Mouse (Mus musculus): ENCODE data around the gene Dyx1c1. TPM values are rescaled to one million over a fixed set of nuclear protein-coding genes. Genes with fewer than 3 reads are reported as not detected.

The Dyx1c1 gene
- polyA plus RNA-seq, 1 experiment from 2014 or later, result 0.45 TPM

DNA sequence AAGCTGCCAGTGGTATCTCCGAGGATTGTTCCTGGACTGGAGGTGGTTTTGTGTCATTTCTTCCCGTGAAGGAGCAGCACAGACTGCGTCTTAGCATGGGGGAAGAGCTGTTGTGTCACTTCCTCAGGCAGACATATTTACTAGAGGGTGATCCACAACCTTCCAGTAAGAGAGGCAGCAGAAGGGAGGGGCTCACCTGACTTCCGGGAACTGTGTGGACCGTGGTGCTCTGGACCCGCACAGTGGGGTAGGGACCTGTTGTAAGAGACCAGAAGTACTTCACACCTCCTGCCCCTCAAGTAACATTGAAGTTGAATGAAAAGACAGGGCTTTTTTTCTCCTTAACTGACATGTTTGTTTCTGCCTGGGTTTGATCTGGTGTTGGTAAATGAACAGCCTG is 46.5 kb downstream of the Dyx1c1 start:
- Histone ChIP-seq H3K36me3 (ENCODE audit: control insufficient read depth, insufficient read depth) (peaks cover 18% of the 10 kb centered on the region), H3K9ac (ENCODE audit: low read length) (no peak overlapping the region), H3K4me3 (ENCODE audit: low read length) (no peak overlapping the region), H3K4me2 (ENCODE audit: low read depth, low read length) (no peak overlapping the region), H3K9me3 (replicated peaks; ENCODE audit: control insufficient read depth, low read length) (no peaks in the 10 kb centered on the region), H3K27me3 (ENCODE audit: control insufficient read depth, insufficient read depth, low read length) (no peaks in the 10 kb centered on the region), H3K4me1 (ENCODE audit: control insufficient read depth, insufficient read depth, low read length) (no peaks in the 10 kb centered on the region), H3K27ac (ENCODE audit: low read length) (no peak overlapping the region)
- no peak for ATAC-seq (replicated peaks; ENCODE audit: extremely low read depth, insufficient read depth, low FRiP score)
- 77% methylated on average over 6 of the region's 6 CpGs for WGBS

DNA sequence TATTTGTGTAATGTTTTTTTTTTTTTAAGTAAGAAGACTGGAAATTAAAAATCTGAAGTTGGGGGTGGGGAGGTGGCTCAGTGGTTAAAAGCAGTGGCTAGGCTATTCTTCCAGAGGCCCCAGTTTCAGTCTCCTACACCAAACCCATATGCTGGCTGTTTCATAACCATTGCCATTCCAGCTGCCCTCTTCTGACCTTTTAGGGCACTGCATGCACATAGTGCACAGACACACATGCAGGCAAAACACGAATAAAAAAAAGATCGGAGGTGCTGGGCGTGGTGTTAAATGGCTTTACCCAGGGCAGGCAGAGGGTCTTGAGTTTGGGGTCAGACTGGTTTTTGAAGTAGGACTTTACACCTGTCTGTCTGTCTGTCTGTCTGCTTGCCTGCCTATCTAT is 47.6 kb downstream of the Dyx1c1 start:
- Histone ChIP-seq H3K4me1 (ENCODE audit: control insufficient read depth, insufficient read depth, low read length) (no peaks in the 10 kb centered on the region), H3K4me2 (ENCODE audit: low read depth, low read length) (no peak overlapping the region), H3K4me3 (ENCODE audit: low read length) (no peak overlapping the region), H3K9me3 (replicated peaks; ENCODE audit: control insufficient read depth, low read length) (no peaks in the 10 kb centered on the region), H3K36me3 (ENCODE audit: control insufficient read depth, insufficient read depth) (peaks cover 19% of the 10 kb centered on the region), H3K27ac (ENCODE audit: low read length) (no peak overlapping the region), H3K27me3 (ENCODE audit: control insufficient read depth, insufficient read depth, low read length) (no peaks in the 10 kb centered on the region), H3K9ac (ENCODE audit: low read length) (no peak overlapping the region)
- WGBS, result 88% methylated on average over 3 of the region's 3 CpGs
- ATAC-seq (replicated peaks; ENCODE audit: extremely low read depth, insufficient read depth, low FRiP score), result no peak

DNA sequence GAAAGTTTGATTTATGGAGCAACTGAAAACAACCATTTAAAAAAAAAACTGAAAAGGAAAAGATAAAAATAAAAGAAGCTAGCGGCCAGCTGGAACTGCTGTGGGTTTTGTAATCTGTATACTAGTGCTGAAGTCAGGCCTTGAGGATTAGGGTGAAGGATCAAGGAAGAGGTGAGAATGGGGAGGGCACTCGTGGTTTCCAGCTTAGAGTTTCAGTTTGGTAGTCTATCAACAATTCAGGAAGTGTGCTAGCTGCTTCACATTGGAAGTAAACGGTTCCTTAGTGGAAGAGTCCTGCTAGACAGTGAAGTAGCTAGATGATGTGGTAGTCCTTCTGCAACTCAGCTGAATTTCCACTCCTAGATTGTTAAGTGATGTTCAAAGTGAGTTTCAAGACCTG is 49.8 kb downstream of the Dyx1c1 start:
- ATAC-seq (replicated peaks; ENCODE audit: extremely low read depth, insufficient read depth, low FRiP score), result no peak
- H3K4me1 ChIP-seq (ENCODE audit: control insufficient read depth, insufficient read depth, low read length), result no peaks in the 10 kb centered on the region
- no peak overlapping the region for H3K4me2 ChIP-seq (ENCODE audit: low read depth, low read length)
- H3K27ac ChIP-seq (ENCODE audit: low read length), result no peak overlapping the region
- H3K9ac ChIP-seq (ENCODE audit: low read length), result no peak overlapping the region
- H3K4me3 ChIP-seq (ENCODE audit: low read length), result no peak overlapping the region
- H3K9me3 ChIP-seq (replicated peaks; ENCODE audit: control insufficient read depth, low read length), result no peaks in the 10 kb centered on the region
- WGBS, result 59% methylated on average over 3 of the region's 3 CpGs
- H3K27me3 ChIP-seq (ENCODE audit: control insufficient read depth, insufficient read depth, low read length), result no peaks in the 10 kb centered on the region
- peaks cover 20% of the 10 kb centered on the region; the same call in 1 of the 2 replicates for H3K36me3 ChIP-seq (ENCODE audit: control insufficient read depth, insufficient read depth)

DNA sequence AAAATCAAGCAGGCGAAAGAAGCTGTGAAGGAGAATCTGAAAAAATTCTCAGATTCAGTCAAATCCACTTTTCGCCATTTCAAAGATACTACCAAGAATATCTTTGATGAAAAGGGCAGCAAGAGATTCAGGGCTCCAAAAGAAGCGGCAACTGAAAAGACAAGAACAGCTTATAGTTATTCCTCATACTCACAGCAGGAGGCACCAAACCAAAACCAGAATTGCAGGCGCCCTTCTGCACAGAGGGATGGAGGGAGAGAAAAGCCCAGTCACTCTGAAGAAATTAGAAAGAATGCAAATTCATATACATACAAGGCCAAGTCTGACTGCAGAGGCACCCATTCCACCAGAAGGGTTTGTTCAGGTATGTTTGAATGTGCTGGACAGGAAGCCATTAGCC is 54.0 kb downstream of the Dyx1c1 start:
- Histone ChIP-seq H3K27me3 (ENCODE audit: control insufficient read depth, insufficient read depth, low read length) (no peaks in the 10 kb centered on the region), H3K4me2 (ENCODE audit: low read depth, low read length) (no peak overlapping the region), H3K36me3 (ENCODE audit: control insufficient read depth, insufficient read depth) (peaks cover 31% of the 10 kb centered on the region), H3K4me3 (ENCODE audit: low read length) (no peak overlapping the region), H3K4me1 (ENCODE audit: control insufficient read depth, insufficient read depth, low read length) (no peaks in the 10 kb centered on the region), H3K27ac (ENCODE audit: low read length) (no peak overlapping the region), H3K9me3 (replicated peaks; ENCODE audit: control insufficient read depth, low read length) (no peaks in the 10 kb centered on the region), H3K9ac (ENCODE audit: low read length) (no peak overlapping the region)
- no peak for ATAC-seq (replicated peaks; ENCODE audit: extremely low read depth, insufficient read depth, low FRiP score)
- 88% methylated on average over 4 of the region's 4 CpGs for WGBS

DNA sequence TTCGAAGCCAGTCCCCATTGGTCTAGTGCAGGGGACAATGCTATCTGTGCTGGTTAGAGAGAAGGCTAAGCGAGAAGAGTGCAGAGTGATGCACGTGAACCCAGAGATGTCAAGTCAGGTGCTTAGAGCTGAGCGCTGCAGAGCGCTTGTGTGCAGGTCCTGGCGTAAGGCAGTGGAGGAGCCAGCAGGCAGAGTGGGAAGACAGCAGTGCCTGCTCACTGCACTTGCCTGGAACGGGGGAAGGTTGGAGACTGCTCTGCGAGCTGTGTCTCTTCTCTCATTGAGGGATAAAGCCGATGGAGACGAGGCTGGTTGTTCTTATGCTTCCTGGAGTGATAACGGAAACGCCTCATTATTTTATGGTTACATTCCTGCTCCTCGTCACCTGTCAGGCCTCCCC is 56.1 kb downstream of the Dyx1c1 start:
- Histone ChIP-seq H3K4me1 (ENCODE audit: control insufficient read depth, insufficient read depth, low read length) (no peaks in the 10 kb centered on the region), H3K4me2 (ENCODE audit: low read depth, low read length) (no peak overlapping the region), H3K27me3 (ENCODE audit: control insufficient read depth, insufficient read depth, low read length) (no peaks in the 10 kb centered on the region), H3K27ac (ENCODE audit: low read length) (no peak overlapping the region), H3K9ac (ENCODE audit: low read length) (no peak overlapping the region), H3K36me3 (ENCODE audit: control insufficient read depth, insufficient read depth) (peaks cover 31% of the 10 kb centered on the region), H3K4me3 (ENCODE audit: low read length) (no peak overlapping the region), H3K9me3 (replicated peaks; ENCODE audit: control insufficient read depth, low read length) (no peaks in the 10 kb centered on the region)
- no peak for ATAC-seq (replicated peaks; ENCODE audit: extremely low read depth, insufficient read depth, low FRiP score)
- WGBS, result 63% methylated on average over 13 of the region's 13 CpGs

DNA sequence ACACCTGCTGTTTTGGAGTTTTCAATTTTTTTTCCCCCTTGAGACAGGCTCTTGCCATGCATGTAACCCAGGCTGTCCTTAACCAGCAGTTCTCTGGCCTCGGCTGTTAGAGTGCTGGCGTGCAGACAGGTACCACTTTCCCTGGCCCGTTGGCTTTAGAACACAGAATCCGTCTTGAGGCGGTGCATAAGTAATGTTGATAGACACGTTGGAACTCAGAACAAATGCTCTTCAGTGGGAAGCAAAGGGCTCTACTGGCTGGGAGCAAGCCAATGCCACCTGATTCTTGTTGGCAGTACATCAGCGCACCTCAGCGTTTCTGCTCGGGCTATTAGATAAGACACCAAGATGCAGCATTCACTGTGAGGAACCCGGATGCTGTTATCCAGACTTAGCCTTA is 61.3 kb downstream of the Dyx1c1 start:
- H3K27ac ChIP-seq (ENCODE audit: low read length), result no peak overlapping the region
- no peak overlapping the region for H3K4me2 ChIP-seq (ENCODE audit: low read depth, low read length)
- H3K9me3 ChIP-seq (replicated peaks; ENCODE audit: control insufficient read depth, low read length), result no peaks in the 10 kb centered on the region
- peaks cover 14% of the 10 kb centered on the region for H3K36me3 ChIP-seq (ENCODE audit: control insufficient read depth, insufficient read depth)
- ATAC-seq (replicated peaks; ENCODE audit: extremely low read depth, insufficient read depth, low FRiP score), result no peak
- no peaks in the 10 kb centered on the region for H3K4me1 ChIP-seq (ENCODE audit: control insufficient read depth, insufficient read depth, low read length)
- H3K9ac ChIP-seq (ENCODE audit: low read length), result no peak overlapping the region
- H3K27me3 ChIP-seq (ENCODE audit: control insufficient read depth, insufficient read depth, low read length), result no peaks in the 10 kb centered on the region
- no peak overlapping the region for H3K4me3 ChIP-seq (ENCODE audit: low read length)
- WGBS, result 86% methylated on average over 10 of the region's 10 CpGs

DNA sequence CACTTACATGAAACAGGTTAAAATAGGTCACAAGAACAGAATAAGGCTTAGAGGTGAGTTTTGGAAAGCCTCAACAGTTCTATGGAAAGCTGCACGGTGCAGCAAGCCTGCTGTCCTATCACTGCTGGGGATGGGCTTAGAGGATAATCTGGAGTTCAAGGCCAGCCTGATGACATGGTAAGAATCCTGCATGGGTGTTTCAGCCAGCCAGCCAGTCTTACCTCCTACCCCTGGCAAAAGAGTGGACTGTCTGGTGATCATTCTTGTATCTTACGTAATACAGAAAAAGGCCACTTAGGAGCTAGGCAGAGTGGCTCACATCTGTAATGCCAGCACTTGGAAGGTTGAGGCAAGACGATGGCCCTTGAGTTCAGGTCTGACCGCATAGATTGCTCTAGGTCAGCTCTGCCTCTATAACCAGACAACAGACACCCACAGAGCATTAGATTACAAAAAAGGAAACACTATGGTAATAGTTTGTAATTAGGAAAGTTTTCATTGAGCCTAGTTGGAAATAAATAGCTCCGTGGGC is 62.0 kb downstream of the Dyx1c1 start:
- 86% methylated on average over 5 of the region's 5 CpGs for WGBS

More for the DNA sequence above, 62.0 kb downstream of the Dyx1c1 start:
- Histone ChIP-seq H3K4me1 (ENCODE audit: control insufficient read depth, insufficient read depth, low read length) (no peaks in the 10 kb centered on the region), H3K4me3 (ENCODE audit: low read length) (no peak overlapping the region), H3K27me3 (ENCODE audit: control insufficient read depth, insufficient read depth, low read length) (no peaks in the 10 kb centered on the region), H3K9me3 (replicated peaks; ENCODE audit: control insufficient read depth, low read length) (no peaks in the 10 kb centered on the region), H3K36me3 (ENCODE audit: control insufficient read depth, insufficient read depth) (peaks cover 13% of the 10 kb centered on the region), H3K4me2 (ENCODE audit: low read depth, low read length) (no peak overlapping the region), H3K9ac (ENCODE audit: low read length) (no peak overlapping the region), H3K27ac (ENCODE audit: low read length) (no peak overlapping the region)
- ATAC-seq (replicated peaks; ENCODE audit: extremely low read depth, insufficient read depth, low FRiP score), result no peak

Small RNAs within 50 kb of the gene (microRNA-seq; reads per million reads assigned to microRNA genes)
- gene Gm27353, result not detected

Other genes starting within 250 kb of the Dyx1c1 start
- 0.29 TPM in 2 replicates for gene Prtg, start 151.9 kb upstream of the Dyx1c1 start, polyA plus RNA-seq (2015; fragmentation: Nextera tagmentation; extraction: Ambion mirVana)
- gene Pygo1, start 33.1 kb upstream of the Dyx1c1 start, polyA plus RNA-seq (2015; fragmentation: Nextera tagmentation; extraction: Ambion mirVana), result 1.9 TPM in 2 replicates
- not detected in 2 replicates for gene Gm44503, start 67 bp downstream of the Dyx1c1 start, polyA plus RNA-seq (2015; fragmentation: Nextera tagmentation; extraction: Ambion mirVana)
- gene Ccpg1os, start 26.6 kb downstream of the Dyx1c1 start, polyA plus RNA-seq (2015; fragmentation: Nextera tagmentation; extraction: Ambion mirVana), result 16.2 and 16.4 TPM in 2 replicates
- 30.0 and 35.8 TPM in 2 replicates for gene Ccpg1, start 26.6 kb downstream of the Dyx1c1 start, polyA plus RNA-seq (2015; fragmentation: Nextera tagmentation; extraction: Ambion mirVana)
- gene Pigb, start 81.6 kb downstream of the Dyx1c1 start, polyA plus RNA-seq (2015; fragmentation: Nextera tagmentation; extraction: Ambion mirVana), result 7.2 and 7.5 TPM in 2 replicates
- 7.7 and 11.5 TPM in 2 replicates for gene Rab27a, start 86.1 kb downstream of the Dyx1c1 start, polyA plus RNA-seq (2015; fragmentation: Nextera tagmentation; extraction: Ambion mirVana)
- gene Khdc3, start 143.1 kb downstream of the Dyx1c1 start, polyA plus RNA-seq (2015; fragmentation: Nextera tagmentation; extraction: Ambion mirVana), result 0.18 TPM in 1 of 2 replicates, not detected in the other
- gene Gm20509, start 143.7 kb downstream of the Dyx1c1 start, polyA plus RNA-seq (2015; fragmentation: Nextera tagmentation; extraction: Ambion mirVana), result not detected in 2 replicates
- gene Rsl24d1, start 154.6 kb downstream of the Dyx1c1 start, polyA plus RNA-seq (2015; fragmentation: Nextera tagmentation; extraction: Ambion mirVana), result 78.8 and 86.3 TPM in 2 replicates

Measured in heart, embryonic 16.5 days (tissue).